ENCODE assay signal across 23 mouse cellular contexts in the genomic region with DNA sequence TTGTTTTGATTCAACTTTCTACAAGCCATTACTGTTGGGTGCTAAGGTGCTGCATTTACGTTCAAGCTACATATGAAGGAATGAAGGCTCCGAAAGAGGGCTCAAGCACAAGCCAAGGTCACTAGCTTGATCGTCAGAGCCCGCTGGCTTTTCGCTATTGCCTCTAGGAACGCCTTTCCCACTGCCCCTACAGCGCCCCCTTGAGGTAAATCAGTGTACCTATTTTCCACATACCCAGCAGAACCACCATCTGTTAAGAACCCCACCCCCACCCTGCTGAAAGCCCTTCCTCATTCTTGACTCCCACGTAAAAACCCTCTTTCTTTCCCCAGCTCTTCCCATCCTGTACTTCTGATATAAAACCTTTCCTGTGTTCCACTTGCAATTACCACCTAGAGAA. TPM values are rescaled to one million over a fixed set of nuclear protein-coding genes. Genes with fewer than 3 reads are reported as not detected.
DNase-seq lines count a peak whose midpoint lies in the region; ATAC-seq and TF ChIP-seq lines count a peak whose summit lies in the region.
"Had no signal": no experiment of that assay in that cellular context is flagged by ENCODE, and none has a peak within 500 bp of the region (broad histone marks: within the 10 kb centered on the region; RNA-seq: fewer than 3 reads in every experiment).

No protein-coding gene starts in this region.

- no peak overlapping the region for H3K27ac ChIP-seq in hindbrain, embryonic 11.5 days (ENCODE audit: low read depth, low read length)
- H3K27ac ChIP-seq in hindbrain, embryonic 10.5 days, result no peak overlapping the region
- H3K27ac ChIP-seq in testis, adult 2 months (ENCODE audit: control insufficient read depth, insufficient read depth, low read depth, low read length), result no peak overlapping the region
- H3K27ac ChIP-seq in cortical plate, adult 2 months (ENCODE audit: insufficient read depth, low read length), result no peak overlapping the region
- H3K27ac ChIP-seq in kidney, embryonic 14.5 days (ENCODE audit: low read depth, low read length), result no peak overlapping the region
- H3K27ac ChIP-seq: embryonic facial prominence, embryonic 12.5 days; heart, embryonic 15.5 days; limb, embryonic 13.5 days; liver, embryonic 15.5 days; macrophage; midbrain, embryonic 10.5 days had no signal

- TF ChIP-seq CTCF in testis, adult 2 months (IDR thresholded peaks at IDR 0.05; ENCODE audit: control insufficient read depth, insufficient read depth, insufficient replicate concordance, low read depth, low read length), result peak; percentile 67; the same call in 1 of the 2 replicates
- TF ChIP-seq CTCF in cortical plate, adult 2 months (IDR thresholded peaks at IDR 0.05; ENCODE audit: extremely low read depth, insufficient read depth, low read length), result peak; percentile 34; the same call in 1 of the 2 replicates

- no peak overlapping the region for H3K9ac ChIP-seq in hindbrain, embryonic 11.5 days (ENCODE audit: low read depth, low read length)
- no peak overlapping the region for H3K9ac ChIP-seq in kidney, embryonic 14.5 days (ENCODE audit: low read depth, low read length)
- H3K9ac ChIP-seq: embryonic facial prominence, embryonic 12.5 days; heart, embryonic 15.5 days; limb, embryonic 13.5 days; liver, embryonic 15.5 days had no signal

- no peaks in the 10 kb centered on the region for H3K9me3 ChIP-seq in hindbrain, embryonic 11.5 days (ENCODE audit: control insufficient read depth, low read length)
- no peaks in the 10 kb centered on the region for H3K9me3 ChIP-seq in hindbrain, embryonic 10.5 days
- H3K9me3 ChIP-seq in kidney, embryonic 14.5 days (ENCODE audit: control insufficient read depth, low read length), result no peaks in the 10 kb centered on the region
- H3K9me3 ChIP-seq: embryonic facial prominence, embryonic 12.5 days; heart, embryonic 15.5 days; limb, embryonic 13.5 days; midbrain, embryonic 10.5 days had no signal

- TF ChIP-seq POLR2A in testis, adult 2 months (IDR thresholded peaks at IDR 0.05; ENCODE audit: control insufficient read depth, low read depth, low read length), result no peak
- TF ChIP-seq POLR2A in cortical plate, adult 2 months (IDR thresholded peaks at IDR 0.05; ENCODE audit: extremely low read depth, insufficient read depth, low read length), result no peak

- H3K27me3 ChIP-seq in hindbrain, embryonic 11.5 days (ENCODE audit: control insufficient read depth, insufficient read depth, low read length), result no peaks in the 10 kb centered on the region
- H3K27me3 ChIP-seq in hindbrain, embryonic 10.5 days (ENCODE audit: insufficient read depth, poor library complexity, severe bottlenecking), result no peaks in the 10 kb centered on the region
- H3K27me3 ChIP-seq in testis, adult 2 months (ENCODE audit: control insufficient read depth, insufficient read depth, low read length), result no peaks in the 10 kb centered on the region
- H3K27me3 ChIP-seq in kidney, embryonic 14.5 days (ENCODE audit: control insufficient read depth, insufficient read depth, low read length), result no peaks in the 10 kb centered on the region
- H3K27me3 ChIP-seq: embryonic facial prominence, embryonic 12.5 days; heart, embryonic 15.5 days; limb, embryonic 13.5 days; liver, embryonic 15.5 days had no signal

- DNase-seq in hindbrain, embryonic 11.5 days (ENCODE audit: low spot score), result peak; percentile 27
- DNase-seq in hindbrain, embryonic 10.5 days (ENCODE audit: low spot score), result no peak
- DNase-seq in testis, postnatal 10 days (ENCODE audit: low spot score), result no peak
- no peak for DNase-seq in c-Kit-positive CD71-positive TER-119-positive erythroid progenitor cells, embryonic 14.5 days (ENCODE audit: low spot score)
- DNase-seq: B cell, adult 2 months; gastrocnemius, postnatal 36 days; heart, postnatal 4 days; kidney, adult 2 months; kidney, postnatal 25 days; layer of hippocampus, adult 9-11 months; thymus, adult 18-20 months; thymus, postnatal 4 days had no signal

- no peak for ATAC-seq in hindbrain, embryonic 11.5 days (ENCODE audit: low FRiP score)
- ATAC-seq in kidney, embryonic 14.5 days (ENCODE audit: low FRiP score, low TSS enrichment), result no peak
- ATAC-seq: forebrain, embryonic 14.5 days had no signal

- peaks cover 6% of the 10 kb centered on the region; the same call in 1 of the 2 replicates for H3K4me1 ChIP-seq in hindbrain, embryonic 11.5 days (replicated peaks; ENCODE audit: control insufficient read depth, insufficient read depth, low read length)
- H3K4me1 ChIP-seq in hindbrain, embryonic 10.5 days (replicated peaks), result peaks cover 35% of the 10 kb centered on the region
- H3K4me1 ChIP-seq in testis, adult 2 months (ENCODE audit: control insufficient read depth, insufficient read depth, low read length), result no peaks in the 10 kb centered on the region; the same call in 1 of the 2 replicates
- H3K4me1 ChIP-seq in cortical plate, adult 2 months (ENCODE audit: control insufficient read depth, insufficient read depth, low read length), result peaks cover 4% of the 10 kb centered on the region
- H3K4me1 ChIP-seq in kidney, embryonic 14.5 days (ENCODE audit: control insufficient read depth, insufficient read depth, low read length), result no peaks in the 10 kb centered on the region
- H3K4me1 ChIP-seq: embryonic facial prominence, embryonic 12.5 days; heart, embryonic 15.5 days; limb, embryonic 13.5 days; liver, embryonic 15.5 days had no signal

- H3K4me2 ChIP-seq in hindbrain, embryonic 11.5 days (replicated peaks; ENCODE audit: low read depth, low read length), result no peak overlapping the region
- no peak overlapping the region for H3K4me2 ChIP-seq in kidney, embryonic 14.5 days (replicated peaks; ENCODE audit: low read depth, low read length)
- H3K4me2 ChIP-seq: embryonic facial prominence, embryonic 12.5 days; heart, embryonic 15.5 days; limb, embryonic 13.5 days; liver, embryonic 15.5 days had no signal

- H3K36me3 ChIP-seq in hindbrain, embryonic 11.5 days (ENCODE audit: control insufficient read depth, insufficient read depth, low read length), result no peaks in the 10 kb centered on the region
- peaks cover 39% of the 10 kb centered on the region for H3K36me3 ChIP-seq in hindbrain, embryonic 10.5 days
- H3K36me3 ChIP-seq in testis, adult 2 months (ENCODE audit: control insufficient read depth, insufficient read depth, low read length), result no peaks in the 10 kb centered on the region
- H3K36me3 ChIP-seq in kidney, embryonic 14.5 days (ENCODE audit: control insufficient read depth, insufficient read depth, low read length), result no peaks in the 10 kb centered on the region
- H3K36me3 ChIP-seq: embryonic facial prominence, embryonic 12.5 days; heart, embryonic 15.5 days; limb, embryonic 13.5 days; liver, embryonic 15.5 days had no signal

- WGBS in hindbrain, embryonic 11.5 days, result 39% methylated on average over 8 of the region's 8 CpGs
- 37% methylated on average over 8 of the region's 8 CpGs for WGBS in hindbrain, embryonic 10.5 days
- 42% methylated on average over 8 of the region's 8 CpGs for WGBS in kidney, embryonic 14.5 days

- H3K4me3 ChIP-seq in hindbrain, embryonic 11.5 days (ENCODE audit: low read depth, low read length), result no peak overlapping the region
- no peak overlapping the region for H3K4me3 ChIP-seq in hindbrain, embryonic 10.5 days
- no peak overlapping the region for H3K4me3 ChIP-seq in testis, adult 2 months (ENCODE audit: control insufficient read depth, low read depth, low read length)
- no peak overlapping the region for H3K4me3 ChIP-seq in cortical plate, adult 2 months (ENCODE audit: insufficient read depth, low read length)
- no peak overlapping the region for H3K4me3 ChIP-seq in kidney, embryonic 14.5 days (ENCODE audit: low read length)
- H3K4me3 ChIP-seq: embryonic facial prominence, embryonic 12.5 days; erythroblast, embryonic 14.5 days; heart, embryonic 15.5 days; limb, embryonic 13.5 days; liver, embryonic 15.5 days; midbrain, embryonic 10.5 days had no signal

RNA-seq across cellular contexts. Expression of a gene that starts 35.0 kb away (rescaled TPM):
- polyA plus RNA-seq in hindbrain, embryonic 11.5 days (2014; fragmentation: Nextera tagmentation; extraction: Ambion mirVana), result 24.8 and 32.0 TPM in 2 replicates
- 15.2 and 20.3 TPM in 2 replicates for polyA plus RNA-seq in hindbrain, embryonic 10.5 days (2016; fragmentation: Nextera tagmentation; extraction: Ambion mirVana)
- polyA plus RNA-seq in testis, adult 2 months (2012; rRNA removed), result 0.54 and 1.0 TPM in 2 replicates
- polyA plus RNA-seq in cortical plate, adult 2 months (2012; rRNA removed), result 18.4 and 19.7 TPM in 2 replicates
- 0.10 and 0.32 TPM in 2 replicates for polyA plus RNA-seq in kidney, embryonic 14.5 days (2014; fragmentation: Nextera tagmentation; extraction: Ambion mirVana)
- polyA plus RNA-seq: erythroblast, embryonic 14.5 days; macrophage had no signal
